Mouse (Mus musculus) MEL (cell line): Measurements from ENCODE around the gene Mcm3ap. TPM values are rescaled to one million over a fixed set of nuclear protein-coding genes. Genes with fewer than 3 reads are reported as not detected.

Source experiments
- DNase-seq: peaks from one replicate; pipeline ENCODE4 v3.0.0; 2011; ENCODE audit warnings: low read depth, low spot score
- H3K27ac ChIP-seq: 2 replicates; pipeline ENCODE4 v1.5.1; 2012; ENCODE audit warnings: low read depth, mild to moderate bottlenecking, control low read depth, low read length, moderate library complexity; ENCODE audit not compliant: control insufficient read depth
- H3K27me3 ChIP-seq, 2 experiments: fragments of 150-350 bp in 1 of 2; sonication (generic) in 1 of 2; 2 replicates each; pipeline ENCODE4 v1.6.1; 2012; ENCODE audit warnings: low read length in 2 of 2, mild to moderate bottlenecking in 2 of 2, improper control_type of control experiment in 1 of 2, moderate library complexity in 1 of 2; ENCODE audit not compliant: insufficient read depth in 2 of 2, control insufficient read depth in 1 of 2
- H3K36me3 ChIP-seq, 2 experiments: 2 replicates each; pipeline ENCODE4 v1.6.1; 2012 to 2014; ENCODE audit warnings: low read length in 2 of 2, improper control_type of control experiment in 1 of 2, inconsistent platforms in 1 of 2, mild to moderate bottlenecking in 1 of 2; ENCODE audit not compliant: insufficient read depth in 2 of 2, control insufficient read depth in 1 of 2
- H3K4me1 ChIP-seq, 2 experiments: fragments of 150-350 bp in 1 of 2; sonication (generic) in 1 of 2; 2 replicates each; pipeline ENCODE4 v1.6.1; 2012; ENCODE audit warnings: low read length in 2 of 2, improper control_type of control experiment in 1 of 2, mild to moderate bottlenecking in 1 of 2; ENCODE audit not compliant: insufficient read depth in 2 of 2, control insufficient read depth in 1 of 2
- H3K4me3 ChIP-seq, 2 experiments: fragments of 150-350 bp in 1 of 2; sonication (generic) in 1 of 2; 2 replicates each; pipeline ENCODE4 v1.5.1; 2012; ENCODE audit warnings: low read depth in 2 of 2, low read length in 2 of 2, mild to moderate bottlenecking in 2 of 2, moderate library complexity in 2 of 2, control low read depth in 1 of 2, improper control_type of control experiment in 1 of 2; ENCODE audit not compliant: control insufficient read depth in 1 of 2, insufficient read depth in 1 of 2
- H3K79me2 ChIP-seq: 2 replicates; pipeline ENCODE4 v1.6.1; 2012; ENCODE audit warnings: mild to moderate bottlenecking, low read length, moderate library complexity; ENCODE audit not compliant: control insufficient read depth, poor library complexity, insufficient read depth
- H3K9ac ChIP-seq: 2 replicates; pipeline ENCODE4 v1.6.1; 2012; ENCODE audit warnings: low read depth, mild to moderate bottlenecking, control low read depth, low read length, moderate library complexity; ENCODE audit not compliant: control insufficient read depth, poor library complexity, severe bottlenecking
- H3K9me3 ChIP-seq: fragments of 150-350 bp; sonication (generic); replicated peaks from 2 replicates; pipeline ENCODE4 v1.6.1; 2012; ENCODE audit warnings: mild to moderate bottlenecking, low read length, improper control_type of control experiment, moderate library complexity; ENCODE audit not compliant: insufficient read depth
- BHLHE40 ChIP-seq: IDR thresholded peaks from 2 replicates; pipeline ENCODE4 v1.6.1; 2012; ENCODE audit warnings: low read depth, mild to moderate bottlenecking, inconsistent platforms, low read length, improper control_type of control experiment, borderline replicate concordance
- CHD1 ChIP-seq: IDR thresholded peaks from 2 replicates; pipeline ENCODE4 v1.6.1; 2012; ENCODE audit warnings: low read depth, mild to moderate bottlenecking, inconsistent platforms, low read length, improper control_type of control experiment
- CHD2 ChIP-seq: IDR thresholded peaks from 2 replicates; pipeline ENCODE4 v1.6.1; 2011; ENCODE audit warnings: low read length, improper control_type of control experiment
- CTCF ChIP-seq, 3 experiments: IDR thresholded peaks in 2 of 3; conservative IDR thresholded peaks in 1 of 3; 2 replicates each; pipeline ENCODE4 v1.5.1; 2011 to 2012; ENCODE audit warnings: low read length in 3 of 3, low read depth in 2 of 3, mild to moderate bottlenecking in 2 of 3, improper control_type of control experiment in 1 of 3, inconsistent platforms in 1 of 3, mixed read lengths in 1 of 3, moderate library complexity in 1 of 3; ENCODE audit not compliant: control insufficient read depth in 1 of 3, insufficient read depth in 1 of 3, poor library complexity in 1 of 3, severe bottlenecking in 1 of 3
- EP300 ChIP-seq, 2 experiments: IDR thresholded peaks; 2 replicates each; pipeline ENCODE4 v1.6.1; 2011; ENCODE audit warnings: improper control_type of control experiment in 2 of 2, low read length in 2 of 2, low read depth in 1 of 2, mild to moderate bottlenecking in 1 of 2
- MAFK ChIP-seq: IDR thresholded peaks from 2 replicates; pipeline ENCODE4 v1.6.1; 2011; ENCODE audit warnings: low read depth, mild to moderate bottlenecking, low read length, improper control_type of control experiment, borderline replicate concordance
- MAZ ChIP-seq: IDR thresholded peaks from 2 replicates; pipeline ENCODE4 v1.6.1; 2012; ENCODE audit warnings: low read depth, mild to moderate bottlenecking, inconsistent platforms, low read length, improper control_type of control experiment
- MXI1 ChIP-seq: IDR thresholded peaks from 2 replicates; pipeline ENCODE4 v1.6.1; 2011; ENCODE audit warnings: mild to moderate bottlenecking, low read depth, low read length, improper control_type of control experiment
- MYB ChIP-seq: IDR thresholded peaks from 2 replicates; pipeline ENCODE4 v1.6.1; 2011; ENCODE audit warnings: mild to moderate bottlenecking, low read depth, low read length, improper control_type of control experiment
- NRF1 ChIP-seq: IDR thresholded peaks from 2 replicates; pipeline ENCODE4 v1.6.1; 2014; ENCODE audit warnings: low read depth, mild to moderate bottlenecking, inconsistent platforms, low read length, improper control_type of control experiment, moderate library complexity; ENCODE audit not compliant: poor library complexity, insufficient read depth, severe bottlenecking
- POLR2AphosphoS5 ChIP-seq: IDR thresholded peaks from 2 replicates; pipeline ENCODE4 v1.6.1; 2012; ENCODE audit warnings: low read depth, borderline replicate concordance, mild to moderate bottlenecking, inconsistent platforms, low read length, moderate library complexity, mixed read lengths
- RAD21 ChIP-seq: IDR thresholded peaks from 2 replicates; pipeline ENCODE4 v1.6.1; 2011; ENCODE audit warnings: mild to moderate bottlenecking, low read depth, low read length, improper control_type of control experiment
- SMC3 ChIP-seq: IDR thresholded peaks from 2 replicates; pipeline ENCODE4 v1.6.1; 2011; ENCODE audit warnings: low read depth, low read length, improper control_type of control experiment
- TAL1 ChIP-seq: IDR thresholded peaks from 2 replicates; pipeline ENCODE4 v1.6.1; 2012; ENCODE audit warnings: mild to moderate bottlenecking, inconsistent platforms, low read length, moderate library complexity, mixed read lengths
- TCF12 ChIP-seq: IDR thresholded peaks from 2 replicates; pipeline ENCODE4 v1.6.1; 2014; ENCODE audit warnings: low read depth, mild to moderate bottlenecking, inconsistent platforms, low read length, improper control_type of control experiment, moderate library complexity
- UBTF ChIP-seq: IDR thresholded peaks from 2 replicates; pipeline ENCODE4 v1.6.1; 2012; ENCODE audit warnings: low read depth, mild to moderate bottlenecking, inconsistent platforms, low read length, improper control_type of control experiment, moderate library complexity, borderline replicate concordance; ENCODE audit not compliant: insufficient read depth
- USF1 ChIP-seq: IDR thresholded peaks from 2 replicates; pipeline ENCODE4 v1.6.1; 2014; ENCODE audit warnings: low read depth, mild to moderate bottlenecking, inconsistent platforms, low read length, improper control_type of control experiment, moderate library complexity
- USF2 ChIP-seq, 2 experiments: IDR thresholded peaks; 2 replicates each; pipeline ENCODE4 v1.6.1; 2011 to 2012; ENCODE audit warnings: improper control_type of control experiment in 2 of 2, low read length in 2 of 2, borderline replicate concordance in 1 of 2, inconsistent platforms in 1 of 2, low read depth in 1 of 2, mild to moderate bottlenecking in 1 of 2; ENCODE audit not compliant: insufficient read depth in 1 of 2
- ZC3H11A ChIP-seq: IDR thresholded peaks from 2 replicates; pipeline ENCODE4 v1.6.1; 2012; ENCODE audit warnings: low read depth, mild to moderate bottlenecking, inconsistent platforms, low read length, improper control_type of control experiment
- polyA plus RNA-seq, 2 experiments: library from polyadenylated mRNA; stranded (reverse) in 1 of 2; unstranded in 1 of 2; fragments of >175 nt in 1 of 2; fragments of >200 nt in 1 of 2; gene quantifications; 2 replicates each; pipeline versions ENCODE4 v1.2.1 to v1.2.4; 2012; ENCODE audit warnings: low replicate concordance in 2 of 2, low read depth in 1 of 2; ENCODE audit not compliant: insufficient read length in 2 of 2, insufficient read depth in 1 of 2, missing spikeins in 1 of 2
- total RNA-seq: library from RNA; depleted of rRNA; stranded (reverse); fragments of 300-350 nt; gene quantifications from 2 replicates; pipeline ENCODE4 v1.2.3, GENCODE M21; 2012

The Mcm3ap gene
- total and polyA plus RNA-seq, 3 experiments, result 39.6 to 57.0 TPM; not detected in 1

GRCm38 (mm10) chr10:76448851-76449250 lies 19.9 kb upstream of the Mcm3ap start, which contains the start of gene 2610028H24Rik:
Gene 2610028H24Rik (plus strand): TSS chr10:76449081.
- H3K4me1 ChIP-seq, result peaks cover 11 to 25% of the 10 kb centered on the region in 2 experiments
- H3K9ac ChIP-seq, result no peak within 1 kb of the TSS
- H3K27ac ChIP-seq, result no peak within 1 kb of the TSS
- DNase-seq, result no peak
- no peak within 1 kb of the TSS for H3K4me3 ChIP-seq
- H3K27me3 ChIP-seq, result no peaks in the 10 kb centered on the region
- H3K9me3 ChIP-seq, result no peaks in the 10 kb centered on the region
- TF ChIP-seq TAL1 (no peak), USF1 (no peak), CHD1 (no peak), USF2 (IDR thresholded peaks at IDR 0.05; ENCODE audit: borderline replicate concordance in 1 of 2, insufficient read depth in 1 of 2, low read depth in 1 of 2, low read length in 2 of 2) (no peak), TCF12 (no peak), UBTF (no peak), RAD21 (no peak), MAFK (no peak), SMC3 (no peak), MXI1 (no peak), CHD2 (no peak), MYB (no peak), POLR2AphosphoS5 (no peak), EP300 (IDR thresholded peaks at IDR 0.05; ENCODE audit: low read depth in 1 of 2, low read length in 2 of 2) (no peak)
- TF ChIP-seq, all 39 proteins: peak for 0
- Histone ChIP-seq H3K79me2 (no peaks in the 10 kb centered on the region), H3K36me3 (peaks cover 0 to 26% of the 10 kb centered on the region in 2 experiments; a peak in 2 of 4 replicates)

GRCm38 (mm10) chr10:76455289-76455688 lies 13.4 kb upstream of the Mcm3ap start:
- Histone ChIP-seq H3K4me1 (no peaks in the 10 kb centered on the region; a peak in 2 of 4 replicates), H3K4me3 (no peak overlapping the region), H3K79me2 (no peaks in the 10 kb centered on the region), H3K36me3 (no peaks in the 10 kb centered on the region), H3K27ac (no peak overlapping the region), H3K27me3 (no peaks in the 10 kb centered on the region), H3K9me3 (no peaks in the 10 kb centered on the region), H3K9ac (no peak overlapping the region)
- peak; percentile 89 for TF ChIP-seq SMC3
- no peak for TF ChIP-seq BHLHE40
- peak; percentile 81 to 84 (median 83) for TF ChIP-seq CTCF (IDR thresholded peaks at IDR 0.05 in 2 of 3, conservative IDR thresholded peaks at IDR 0.05 in 1 of 3; ENCODE audit: control insufficient read depth in 1 of 3, insufficient read depth in 1 of 3, low read depth in 2 of 3, low read length in 3 of 3, poor library complexity in 1 of 3, severe bottlenecking in 1 of 3)
- no peak for TF ChIP-seq USF1
- no peak for TF ChIP-seq NRF1
- TF ChIP-seq ZC3H11A, result peak; percentile 48; the same call in 1 of the 2 replicates
- no peak for TF ChIP-seq TCF12
- TF ChIP-seq MAZ, result no peak
- peak; percentile 63 for TF ChIP-seq RAD21
- peak; percentile 77 for DNase-seq
